Mouse (Mus musculus): ENCODE measurements around the gene Cln3. TPM values are rescaled to one million over a fixed set of nuclear protein-coding genes. Genes with fewer than 3 reads are reported as not detected.

The Cln3 gene
- total and polyA plus RNA-seq, 2 experiments from 2014 or later, result 23.8 to 29.0 TPM

GRCm38 (mm10) chr7:126607796-126608195, 22.2 kb upstream of the Cln3 start:
- no peaks in the 10 kb centered on the region for H3K9me3 ChIP-seq (ENCODE audit: low read length)
- whole genome bisulfite sequencing, result 81% methylated on average over 5 of the region's 5 CpGs
- H3K27ac ChIP-seq (ENCODE audit: low read depth, low read length), result no peak overlapping the region
- TF ChIP-seq CTCF (IDR thresholded peaks at IDR 0.05; ENCODE audit: low read depth), result no peak
- H3K36me3 ChIP-seq (ENCODE audit: insufficient read depth), result no peaks in the 10 kb centered on the region
- no peak for DNase-seq
- H3K9ac ChIP-seq, result no peak overlapping the region
- ATAC-seq, result no peak
- H3K4me3 ChIP-seq (ENCODE audit: low read depth, low read length), result no peak overlapping the region
- H3K4me1 ChIP-seq (ENCODE audit: insufficient read depth), result no peaks in the 10 kb centered on the region
- H3K4me2 ChIP-seq (ENCODE audit: low read depth), result no peak overlapping the region
- H3K27me3 ChIP-seq (ENCODE audit: insufficient read depth, low read length), result no peaks in the 10 kb centered on the region

GRCm38 (mm10) chr7:126607064-126607463, 21.4 kb upstream of the Cln3 start:
- H3K4me3 ChIP-seq (ENCODE audit: low read depth, low read length), result no peak overlapping the region

GRCm38 (mm10) chr7:126606611-126607010, 21.0 kb upstream of the Cln3 start:
- Histone ChIP-seq H3K27ac (ENCODE audit: low read depth, low read length) (no peak overlapping the region), H3K36me3 (ENCODE audit: insufficient read depth) (no peaks in the 10 kb centered on the region), H3K9me3 (ENCODE audit: low read length) (no peaks in the 10 kb centered on the region), H3K4me2 (ENCODE audit: low read depth) (no peak overlapping the region), H3K27me3 (ENCODE audit: insufficient read depth, low read length) (no peaks in the 10 kb centered on the region), H3K4me3 (ENCODE audit: low read depth, low read length) (no peak overlapping the region), H3K9ac (no peak overlapping the region), H3K4me1 (ENCODE audit: insufficient read depth) (no peaks in the 10 kb centered on the region)
- DNase-seq, result no peak
- WGBS, result 84% methylated on average over 5 of the region's 5 CpGs
- ATAC-seq, result no peak
- no peak for TF ChIP-seq CTCF (IDR thresholded peaks at IDR 0.05; ENCODE audit: low read depth)

More at GRCm38 (mm10) chr7:126607064-126607463, 21.4 kb upstream of the Cln3 start:
- ATAC-seq, result no peak
- no peaks in the 10 kb centered on the region for H3K27me3 ChIP-seq (ENCODE audit: insufficient read depth, low read length)
- H3K4me1 ChIP-seq (ENCODE audit: insufficient read depth), result no peaks in the 10 kb centered on the region
- no peak overlapping the region for H3K9ac ChIP-seq
- no peak for DNase-seq
- 77% methylated on average over 3 of the region's 3 CpGs for WGBS
- H3K9me3 ChIP-seq (ENCODE audit: low read length), result no peaks in the 10 kb centered on the region
- no peaks in the 10 kb centered on the region for H3K36me3 ChIP-seq (ENCODE audit: insufficient read depth)
- no peak overlapping the region for H3K4me2 ChIP-seq (ENCODE audit: low read depth)
- TF ChIP-seq CTCF (IDR thresholded peaks at IDR 0.05; ENCODE audit: low read depth), result no peak
- H3K27ac ChIP-seq (ENCODE audit: low read depth, low read length), result no peak overlapping the region

DNA sequence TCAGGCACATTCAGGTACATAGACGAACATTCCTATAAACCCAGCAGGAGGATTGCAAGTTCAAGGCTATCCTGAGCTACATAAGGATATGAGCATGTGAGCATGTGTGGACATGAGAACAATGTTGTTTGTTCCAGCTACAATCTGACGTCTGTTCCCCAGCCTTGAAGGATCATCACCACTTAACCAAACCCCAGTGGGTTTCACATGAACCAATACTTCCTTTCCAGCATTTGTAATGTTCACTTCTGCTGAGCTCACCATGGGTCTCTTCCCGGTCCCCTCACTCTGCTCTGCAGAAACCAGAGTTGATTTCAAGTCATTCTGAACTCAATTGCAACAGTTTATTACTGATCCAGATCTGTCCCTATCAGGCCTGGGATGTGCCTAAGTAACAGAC, 17.0 kb upstream of the Cln3 start:
- DNase-seq, result no peak
- Histone ChIP-seq H3K27ac (ENCODE audit: low read depth, low read length) (no peak overlapping the region), H3K27me3 (ENCODE audit: insufficient read depth, low read length) (no peaks in the 10 kb centered on the region), H3K9me3 (ENCODE audit: low read length) (no peaks in the 10 kb centered on the region), H3K4me1 (ENCODE audit: insufficient read depth) (no peaks in the 10 kb centered on the region), H3K4me3 (ENCODE audit: low read depth, low read length) (no peak overlapping the region), H3K36me3 (ENCODE audit: insufficient read depth) (no peaks in the 10 kb centered on the region), H3K9ac (no peak overlapping the region), H3K4me2 (ENCODE audit: low read depth) (no peak overlapping the region)
- no peak for ATAC-seq
- 87% methylated on average over 3 of the region's 3 CpGs for WGBS
- no peak for TF ChIP-seq CTCF (IDR thresholded peaks at IDR 0.05; ENCODE audit: low read depth)

DNA sequence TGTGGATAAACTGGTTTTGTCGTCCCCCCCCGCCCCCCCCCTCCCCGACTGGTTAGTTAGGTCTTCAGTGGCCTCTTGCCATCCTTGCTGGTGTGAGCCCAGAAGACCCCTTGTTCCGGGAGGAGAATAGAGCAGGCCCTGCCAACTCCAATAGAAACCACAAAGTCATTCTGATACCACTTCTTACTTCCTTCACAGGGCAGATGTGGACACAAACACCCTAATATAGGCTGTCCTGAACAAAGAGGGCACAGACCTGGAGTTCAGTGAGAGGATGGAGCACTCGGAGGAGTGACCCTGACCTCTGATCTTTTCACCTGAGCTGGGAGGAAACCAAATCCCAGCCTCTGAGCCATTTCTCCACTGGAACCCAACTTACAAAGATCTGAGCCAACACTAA, 16.3 kb upstream of the Cln3 start:
- H3K9ac ChIP-seq, result no peak overlapping the region
- no peaks in the 10 kb centered on the region for H3K36me3 ChIP-seq (ENCODE audit: insufficient read depth)
- 52% methylated on average over 5 of the region's 5 CpGs for WGBS
- H3K9me3 ChIP-seq (ENCODE audit: low read length), result no peaks in the 10 kb centered on the region
- DNase-seq (no peak), ATAC-seq (no peak)
- no peaks in the 10 kb centered on the region for H3K27me3 ChIP-seq (ENCODE audit: insufficient read depth, low read length)
- no peaks in the 10 kb centered on the region for H3K4me1 ChIP-seq (ENCODE audit: insufficient read depth)
- H3K4me2 ChIP-seq (ENCODE audit: low read depth), result no peak overlapping the region
- no peak overlapping the region for H3K4me3 ChIP-seq (ENCODE audit: low read depth, low read length)
- no peak overlapping the region for H3K27ac ChIP-seq (ENCODE audit: low read depth, low read length)
- no peak for TF ChIP-seq CTCF (IDR thresholded peaks at IDR 0.05; ENCODE audit: low read depth)

DNA sequence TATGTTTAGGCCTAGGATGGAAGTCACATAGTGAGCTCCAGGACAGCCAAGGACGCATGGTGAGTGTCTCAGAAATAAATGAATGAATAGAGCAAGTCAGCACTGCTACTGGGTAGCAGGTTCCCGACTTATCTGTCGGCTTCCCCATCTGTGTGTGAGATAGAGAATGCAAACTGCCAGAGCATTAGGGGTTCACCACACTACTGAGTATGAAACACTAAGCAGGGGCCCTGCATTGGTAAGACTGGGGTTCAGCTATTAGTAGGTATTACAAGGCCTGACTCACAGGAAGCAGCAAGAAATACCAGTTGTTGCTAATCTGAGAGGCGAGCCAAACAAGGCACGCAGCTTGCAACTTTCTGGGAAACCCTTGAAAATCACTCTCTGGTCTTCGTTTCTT, 13.3 kb upstream of the Cln3 start:
- TF ChIP-seq CTCF (IDR thresholded peaks at IDR 0.05; ENCODE audit: low read depth), result no peak
- ATAC-seq, result no peak
- Histone ChIP-seq H3K9ac (no peak overlapping the region), H3K9me3 (ENCODE audit: low read length) (no peaks in the 10 kb centered on the region), H3K4me3 (ENCODE audit: low read depth, low read length) (no peak overlapping the region), H3K36me3 (ENCODE audit: insufficient read depth) (no peaks in the 10 kb centered on the region), H3K27me3 (ENCODE audit: insufficient read depth, low read length) (no peaks in the 10 kb centered on the region; the same call in 1 of the 2 replicates), H3K4me2 (ENCODE audit: low read depth) (no peak overlapping the region), H3K27ac (ENCODE audit: low read depth, low read length) (no peak overlapping the region), H3K4me1 (ENCODE audit: insufficient read depth) (no peaks in the 10 kb centered on the region)
- WGBS, result 81% methylated on average over 6 of the region's 6 CpGs
- no peak for DNase-seq

DNA sequence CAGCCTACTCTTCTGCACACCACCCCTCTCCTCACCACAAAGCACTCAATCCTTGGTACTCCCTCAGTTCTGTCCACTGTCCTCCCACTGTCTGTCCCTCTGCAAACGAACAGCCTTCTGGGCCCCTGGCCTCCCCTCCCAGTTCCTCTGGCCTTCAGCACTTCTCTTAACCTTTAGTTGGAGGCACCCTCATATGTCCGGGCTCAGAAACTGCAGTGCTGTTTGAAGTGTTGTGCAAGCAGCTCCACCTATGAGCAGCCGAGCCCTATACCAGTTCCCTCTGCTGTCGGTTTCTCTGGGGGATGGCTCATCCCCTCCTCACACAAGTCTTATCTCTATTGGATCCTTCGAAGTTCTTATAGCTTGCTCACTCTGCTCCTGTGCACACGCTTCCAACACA, 10.8 kb upstream of the Cln3 start:
- ATAC-seq, result no peak
- Histone ChIP-seq H3K4me1 (ENCODE audit: insufficient read depth) (no peaks in the 10 kb centered on the region), H3K27ac (ENCODE audit: low read depth, low read length) (no peak overlapping the region), H3K36me3 (ENCODE audit: insufficient read depth) (no peaks in the 10 kb centered on the region), H3K9me3 (ENCODE audit: low read length) (no peaks in the 10 kb centered on the region), H3K9ac (no peak overlapping the region), H3K4me3 (ENCODE audit: low read depth, low read length) (no peak overlapping the region), H3K4me2 (ENCODE audit: low read depth) (no peak overlapping the region), H3K27me3 (ENCODE audit: insufficient read depth, low read length) (no peaks in the 10 kb centered on the region; the same call in 1 of the 2 replicates)
- no peak for DNase-seq
- 70% methylated on average over 6 of the region's 6 CpGs for WGBS
- TF ChIP-seq CTCF (IDR thresholded peaks at IDR 0.05; ENCODE audit: low read depth), result no peak

GRCm38 (mm10) chr7:126595890-126596289, 10.3 kb upstream of the Cln3 start:
- Histone ChIP-seq H3K4me2 (ENCODE audit: low read depth) (no peak overlapping the region), H3K4me3 (ENCODE audit: low read depth, low read length) (no peak overlapping the region), H3K9me3 (ENCODE audit: low read length) (no peaks in the 10 kb centered on the region), H3K27ac (ENCODE audit: low read depth, low read length) (no peak overlapping the region), H3K27me3 (ENCODE audit: insufficient read depth, low read length) (no peaks in the 10 kb centered on the region; the same call in 1 of the 2 replicates), H3K36me3 (ENCODE audit: insufficient read depth) (no peaks in the 10 kb centered on the region), H3K4me1 (ENCODE audit: insufficient read depth) (no peaks in the 10 kb centered on the region), H3K9ac (no peak overlapping the region)
- WGBS, result 84% methylated on average over 5 of the region's 5 CpGs
- TF ChIP-seq CTCF (IDR thresholded peaks at IDR 0.05; ENCODE audit: low read depth), result no peak
- ATAC-seq (no peak), DNase-seq (no peak)
